In genomic region chr14:100284119-100284860, GRCm38 (mm10) we compare ENCODE assay signal across 8 mouse cellular contexts. TPM values are rescaled to one million over a fixed set of nuclear protein-coding genes. Genes with fewer than 3 reads are reported as not detected.
DNase-seq lines count a peak whose midpoint lies in the region; ATAC-seq lines count a peak whose summit lies in the region.

Gene Klf12, minus strand, starts transcription at chr14:100284679.

- peak within 1 kb of the TSS; percentile 92 for H3K4me2 ChIP-seq in hindbrain, embryonic 15.5 days

- peaks cover 31% of the 10 kb centered on the region for H3K4me1 ChIP-seq in hindbrain, embryonic 15.5 days (replicated peaks)

- H3K36me3 ChIP-seq in hindbrain, embryonic 15.5 days = no peaks in the 10 kb centered on the region

- no peaks in the 10 kb centered on the region for H3K9me3 ChIP-seq in hindbrain, embryonic 15.5 days

- peak within 1 kb of the TSS; percentile 61 for H3K4me3 ChIP-seq in hindbrain, embryonic 15.5 days

- WGBS in hindbrain, embryonic 15.5 days = under 1% methylated on average over 27 of the region's 40 CpGs

- peak; percentile 86 for ATAC-seq in hindbrain, embryonic 15.5 days (ENCODE audit: low FRiP score, low read depth)

- H3K27ac ChIP-seq in hindbrain, embryonic 15.5 days (replicated peaks) = peak within 1 kb of the TSS; percentile 97

- H3K9ac ChIP-seq in hindbrain, embryonic 15.5 days = peak within 1 kb of the TSS; percentile 75

- peak; percentile 80 for DNase-seq in NIH3T3 (ENCODE audit: low read depth)
- peak; percentile 79 to 84 for DNase-seq in cerebellum, postnatal 14 days
- DNase-seq in gastrocnemius, adult 18-20 months (ENCODE audit: low spot score) = peak; percentile 69
- DNase-seq in left cerebral cortex, adult 11 months (ENCODE audit: low spot score) = peak; percentile 78
- peak; percentile 46 for DNase-seq in lung, postnatal 25 days (ENCODE audit: low spot score)
- peak; percentile 90 for DNase-seq in retina, postnatal 1 day
- peak; percentile 51 for DNase-seq in thymus, postnatal 4 days

- no peaks in the 10 kb centered on the region for H3K27me3 ChIP-seq in hindbrain, embryonic 15.5 days

RNA-seq across cellular contexts. Expression of gene Klf12, which starts in this region (rescaled TPM):
- 10 to 100 TPM; 12.0 to 14.1 TPM for total RNA-seq in gastrocnemius, adult 18-20 months (2021)
- 47.8 and 49.1 TPM in 2 replicates for polyA plus RNA-seq in hindbrain, embryonic 15.5 days (2015; fragmentation: Nextera tagmentation; extraction: Ambion mirVana)

Comparison
In these comparisons a context has a peak if more than half of its experiments do, and no peak if none do; other contexts are left out.
1. Peak in every context shown above with its lines: DNase-seq, ATAC-seq, H3K4me3 ChIP-seq and H3K27ac ChIP-seq.